ENCODE assay signal across 16 mouse cellular contexts in genomic region chr16:38916885-38917284, GRCm38 (mm10). TPM values are rescaled to one million over a fixed set of nuclear protein-coding genes. Genes with fewer than 3 reads are reported as not detected.
"Had no signal": no experiment of that assay in that cellular context is flagged by ENCODE, and none has a peak within 500 bp of the region (broad histone marks: within the 10 kb centered on the region; RNA-seq: fewer than 3 reads in every experiment).

No protein-coding gene starts in this region.

- H3K27me3 ChIP-seq: limb, embryonic 15.5 days; megakaryocyte, embryonic 14.5 days; midbrain, embryonic 15.5 days; neural tube, embryonic 12.5 days had no signal

- H3K36me3 ChIP-seq: limb, embryonic 15.5 days; liver, embryonic 12.5 days; lung, embryonic 15.5 days; midbrain, embryonic 15.5 days; neural tube, embryonic 12.5 days had no signal

- H3K4me3 ChIP-seq: limb, embryonic 15.5 days; liver, embryonic 12.5 days; lung, embryonic 15.5 days; megakaryocyte, embryonic 14.5 days; midbrain, embryonic 15.5 days; neural tube, embryonic 12.5 days had no signal

- H3K27ac ChIP-seq: kidney, postnatal 0 days; limb, embryonic 15.5 days; liver, embryonic 12.5 days; lung, embryonic 15.5 days; macrophage; midbrain, embryonic 15.5 days; neural tube, embryonic 12.5 days; stomach, postnatal 0 days had no signal

- H3K9me3 ChIP-seq: limb, embryonic 15.5 days; liver, embryonic 12.5 days; lung, embryonic 15.5 days; megakaryocyte, embryonic 14.5 days; midbrain, embryonic 15.5 days; neural tube, embryonic 12.5 days had no signal

- H3K4me1 ChIP-seq: limb, embryonic 15.5 days; liver, embryonic 12.5 days; lung, embryonic 15.5 days; megakaryocyte, embryonic 14.5 days; midbrain, embryonic 15.5 days; neural tube, embryonic 12.5 days had no signal

- DNase-seq: kidney, adult 11 months; kidney, adult 9 months; lung, postnatal 14 days; thymus, adult 2 months; thymus, postnatal 25 days had no signal

RNA-seq across cellular contexts. Expression of gene Igsf11, which starts 24.4 kb away (rescaled TPM):
- total RNA-seq: monocyte, adult 5-6 weeks; neutrophil, adult 5-6 weeks had no signal
